Mouse (Mus musculus): ENCODE data around the gene Slc7a6os.

DNA sequence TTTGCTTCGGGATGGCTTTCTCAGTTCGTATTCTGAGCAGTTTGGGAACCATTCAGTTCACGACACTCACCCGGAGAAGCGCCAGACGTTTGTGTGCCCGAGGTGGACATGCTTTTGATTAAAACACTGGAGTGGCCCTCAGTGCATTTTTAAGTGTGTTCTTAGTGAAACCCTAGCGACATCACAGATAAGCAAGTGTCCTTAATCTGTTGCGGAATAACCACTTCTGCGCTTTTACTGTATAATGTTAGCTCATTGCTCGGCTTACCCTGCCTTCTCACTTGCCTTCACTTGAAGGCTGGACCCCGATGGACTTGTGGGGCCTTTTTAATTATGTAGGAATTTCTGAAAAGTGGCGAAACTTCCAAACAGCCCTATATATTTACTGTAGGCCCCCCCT is 686 bp upstream of the Slc7a6os start:
- TF ChIP-seq MAX (IDR thresholded peaks at IDR 0.05) (no peak), CTCF (IDR thresholded peaks at IDR 0.05; ENCODE audit: control insufficient read depth, insufficient read depth, insufficient read length) (no peak), USF1 (IDR thresholded peaks at IDR 0.05; ENCODE audit: low read depth) (no peak), CEBPB (IDR thresholded peaks at IDR 0.05; ENCODE audit: low read depth) (no peak), FOSL1 (IDR thresholded peaks at IDR 0.05; ENCODE audit: insufficient read depth, low read length, poor library complexity, severe bottlenecking) (no peak), MYOG (IDR thresholded peaks at IDR 0.05; ENCODE audit: control insufficient read depth, extremely low read depth, insufficient read length) (no peak), MYOD1 (IDR thresholded peaks at IDR 0.05; ENCODE audit: control insufficient read depth, insufficient read length, low read depth) (no peak)

All from C2C12 (cell line).